Comparison of ENCODE assay signal across 9 mouse cellular contexts in genomic region chr17:29680174-29680573, GRCm38 (mm10). TPM values are rescaled to one million over a fixed set of nuclear protein-coding genes. Genes with fewer than 3 reads are reported as not detected.
DNase-seq lines count a peak whose midpoint lies in the region; TF ChIP-seq lines count a peak whose summit lies in the region.
"Had no signal": no experiment of that assay in that cellular context is flagged by ENCODE, and none has a peak within 500 bp of the region (broad histone marks: within the 10 kb centered on the region; RNA-seq: fewer than 3 reads in every experiment).

No protein-coding gene starts in this region.

- intact Hi-C loops in heart, postnatal 10 days (cut with DNase I): no loop called here
- intact Hi-C loops in heart, postnatal 36 days (cut with DNase I): no loop called here

- WGBS in spleen, adult 2 months: 81% methylated on average over 2 of the region's 2 CpGs

- TF ChIP-seq POLR2A in spleen, adult 2 months (IDR thresholded peaks at IDR 0.05; ENCODE audit: low read depth, low read length): no peak

- no peak overlapping the region for H3K4me3 ChIP-seq in spleen, adult 2 months (ENCODE audit: extremely low read depth, insufficient read depth, insufficient read length)
- H3K4me3 ChIP-seq: limb, embryonic 12.5 days had no signal

- TF ChIP-seq CTCF in spleen, adult 2 months (IDR thresholded peaks at IDR 0.05; ENCODE audit: extremely low read depth, insufficient read depth, insufficient read length, insufficient replicate concordance): no peak

- no peaks in the 10 kb centered on the region for H3K27me3 ChIP-seq in spleen, adult 2 months (ENCODE audit: control insufficient read depth, insufficient read depth, low read length)
- H3K27me3 ChIP-seq: limb, embryonic 12.5 days had no signal

- peaks cover 16% of the 10 kb centered on the region for H3K4me1 ChIP-seq in spleen, adult 2 months (ENCODE audit: control insufficient read depth, insufficient read depth, insufficient read length)
- H3K4me1 ChIP-seq: limb, embryonic 12.5 days had no signal

- H3K36me3 ChIP-seq in spleen, adult 2 months (ENCODE audit: control insufficient read depth, insufficient read depth, low read length): peaks cover 55% of the 10 kb centered on the region

- DNase-seq in heart, postnatal 10 days: peak; percentile 48 to 54
- no peak for DNase-seq in heart, postnatal 36 days
- no peak for DNase-seq in spleen, adult 2 months (ENCODE audit: low read depth in 1 of 2, low spot score in 2 of 2)
- DNase-seq in spleen, adult 12 weeks (ENCODE audit: low spot score): no peak
- peak; percentile 83 to 89 for DNase-seq in kidney, postnatal 4 days
- no peak for DNase-seq in adrenal gland, adult 18-20 months (ENCODE audit: low spot score in 2 of 2)
- no peak for DNase-seq in adrenal gland, postnatal 36 days
- no peak for DNase-seq in urinary bladder, postnatal 4 days (ENCODE audit: low spot score in 2 of 2)

- peak overlapping the region; percentile 74 for H3K27ac ChIP-seq in spleen, adult 2 months (ENCODE audit: insufficient read depth, low read length)
- H3K27ac ChIP-seq: limb, embryonic 12.5 days had no signal

RNA-seq across cellular contexts. Expression of gene Cmtr1, which starts 19.8 kb away (rescaled TPM):
- 10 to 100 TPM; 59.5 to 63.4 TPM for total RNA-seq in heart, postnatal 10 days (2021)
- total RNA-seq in heart, postnatal 36 days (2021): 10 to 100 TPM; 45.5 to 54.4 TPM
- polyA plus RNA-seq in spleen, adult 2 months (2012; rRNA removed): 34.3 and 38.5 TPM in 2 replicates
- total RNA-seq in adrenal gland, adult 18-20 months (2021): 100 to 1,000 TPM in 1 of 2 experiments, 10 to 100 TPM in 1; 76.8 to 116 TPM
- total RNA-seq in adrenal gland, postnatal 36 days (2021): 100 to 1,000 TPM in 1 of 2 experiments, 10 to 100 TPM in 1; 70.7 to 104 TPM

RNA-seq across cellular contexts. Expression of gene Ccdc167, which starts 36.7 kb away (rescaled TPM):
- 10 to 100 TPM; 15.9 to 17.1 TPM for total RNA-seq in heart, postnatal 10 days (2021)
- 10 to 100 TPM; 11.0 to 11.6 TPM for total RNA-seq in heart, postnatal 36 days (2021)
- 5.4 and 6.1 TPM in 2 replicates for polyA plus RNA-seq in spleen, adult 2 months (2012; rRNA removed)
- 10 to 100 TPM in 1 of 2 experiments, 1 to 10 TPM in 1; 6.8 to 13.3 TPM for total RNA-seq in adrenal gland, adult 18-20 months (2021)
- total RNA-seq in adrenal gland, postnatal 36 days (2021): 10 to 100 TPM in 1 of 2 experiments, 1 to 10 TPM in 1; 8.6 to 11.4 TPM

Comparison
In these comparisons a context has a peak if more than half of its experiments do, and no peak if none do; other contexts are left out.
1. DNase-seq: peak in heart, postnatal 10 days (2 of 2) and kidney, postnatal 4 days (2 of 2); none in heart, postnatal 36 days (0 of 2), spleen, adult 2 months (0 of 2), spleen, adult 12 weeks (single experiment), adrenal gland, adult 18-20 months (0 of 2), adrenal gland, postnatal 36 days (0 of 2) and urinary bladder, postnatal 4 days (0 of 2).